Mouse (Mus musculus) midbrain, embryonic 13.5 days (tissue): ENCODE measurements at regions not wholly inside any gene's neighbourhood (a gene's known extent, or its start where the extent isn't known, plus 50 kb on each side); places are given as distances from the start of the nearest gene placed in this dataset.
"Not testable (repeated sequence)": the region's sequence is repeated elsewhere in the genome, so short reads cannot be mapped to it uniquely, and the experiment has no call there.

Experiments used
- ATAC-seq: fragments of 200-750 bp; cut with Nextera tagmentation; 2 replicates; pipeline ENCODE4 v1.8.0; 2017; ENCODE audit warnings: mild to moderate bottlenecking, moderate TSS enrichment, moderate library complexity
- H3K27ac ChIP-seq: fragments of 300-500 bp; sonication (generic); 2 replicates; pipeline ENCODE4 v1.5.1; 2015; ENCODE audit warnings: inconsistent platforms, mild to moderate bottlenecking, moderate library complexity
- H3K27me3 ChIP-seq: fragments of 300-500 bp; sonication (generic); 2 replicates; pipeline ENCODE4 v1.6.1; 2015; ENCODE audit warnings: mild to moderate bottlenecking, inconsistent platforms
- H3K36me3 ChIP-seq: fragments of 300-500 bp; sonication (generic); 2 replicates; pipeline ENCODE4 v1.6.1; 2015; ENCODE audit warnings: mild to moderate bottlenecking, inconsistent platforms
- H3K4me1 ChIP-seq: fragments of 300-500 bp; sonication (generic); replicated peaks from 2 replicates; pipeline ENCODE4 v1.6.1; 2015; ENCODE audit warnings: inconsistent platforms
- H3K4me2 ChIP-seq: fragments of 300-500 bp; sonication (generic); replicated peaks from 2 replicates; pipeline ENCODE4 v1.6.1; 2015; ENCODE audit warnings: moderate library complexity, mild to moderate bottlenecking, inconsistent platforms
- H3K4me3 ChIP-seq: fragments of 300-500 bp; sonication (generic); replicated peaks from 2 replicates; pipeline ENCODE4 v1.5.1; 2015; ENCODE audit warnings: mild to moderate bottlenecking, inconsistent platforms
- H3K9ac ChIP-seq: fragments of 300-500 bp; sonication (generic); replicated peaks from 2 replicates; pipeline ENCODE4 v1.6.1; 2015; ENCODE audit warnings: mild to moderate bottlenecking, inconsistent platforms
- H3K9me3 ChIP-seq: fragments of 300-500 bp; sonication (generic); 2 replicates; pipeline ENCODE4 v1.6.1; 2016; ENCODE audit warnings: mild to moderate bottlenecking, inconsistent platforms
- WGBS: fragments of 180-500 bp; shearing (Covaris S2); methylation state at CpG from one replicate; pipeline ENCODE4 v1.1.7; 2015; 5-methylcytosine and 5-hydroxymethylcytosine counted together

DNA sequence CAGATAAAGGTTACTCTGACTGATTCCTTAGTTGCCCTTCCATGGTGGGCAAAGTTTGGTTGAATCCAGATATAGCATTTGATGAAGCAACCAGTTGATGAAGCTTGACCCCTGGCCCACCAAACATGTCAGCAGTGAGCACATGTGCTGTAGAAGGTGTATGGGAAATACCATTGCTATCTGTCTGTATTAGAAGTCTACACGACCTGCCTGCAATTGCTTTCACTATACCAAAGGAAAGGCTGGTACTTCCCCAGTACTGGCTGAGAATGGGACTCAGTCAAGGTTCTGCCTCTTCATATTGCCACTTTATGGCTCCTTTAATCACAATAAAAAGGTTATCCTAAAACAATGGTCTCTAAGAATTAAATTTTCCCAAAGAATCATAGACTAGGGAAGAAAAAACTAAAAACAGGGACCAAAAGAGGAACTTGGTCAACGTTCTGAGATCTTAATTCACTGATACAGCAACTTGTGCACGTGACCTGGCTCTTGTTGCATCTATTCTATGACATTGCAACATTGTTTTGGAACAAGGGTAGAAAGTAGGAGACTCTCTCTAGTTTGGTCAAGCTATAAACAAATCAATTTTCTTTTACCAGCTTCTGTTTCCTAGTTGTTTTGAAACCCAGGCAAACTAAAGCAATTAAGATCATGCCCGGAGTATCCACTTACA is 284.0 kb downstream of the Rapgef2 start:
- Histone ChIP-seq H3K4me2 (no peak overlapping the region), H3K36me3 (no peaks in the 10 kb centered on the region), H3K4me1 (no peaks in the 10 kb centered on the region), H3K27ac (no peak overlapping the region), H3K9ac (no peak overlapping the region), H3K9me3 (no peaks in the 10 kb centered on the region), H3K27me3 (no peaks in the 10 kb centered on the region), H3K4me3 (no peak overlapping the region)
- 83% methylated on average over 4 of the region's 4 CpGs for WGBS
- no peak for ATAC-seq

DNA sequence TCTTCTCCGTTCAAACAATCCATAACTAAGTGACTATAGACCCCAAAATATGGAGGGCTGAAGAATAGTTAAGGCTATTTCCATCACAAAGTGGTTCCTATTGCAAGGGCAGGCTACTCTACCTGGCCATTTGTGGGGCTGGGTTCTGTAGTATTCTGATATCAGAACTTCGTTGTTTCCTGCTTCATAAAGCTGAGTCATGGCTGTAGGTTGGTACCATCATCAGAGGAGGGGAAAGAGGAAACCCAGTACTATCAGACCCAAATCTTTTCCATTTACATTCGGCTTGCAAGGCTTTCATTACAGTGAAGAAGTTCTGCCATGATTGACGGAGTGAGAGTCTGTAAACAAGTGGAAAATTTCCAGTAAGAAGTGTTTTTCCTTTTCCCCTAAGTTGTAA is 284.6 kb downstream of the Rapgef2 start:
- Histone ChIP-seq H3K4me3 (no peak overlapping the region), H3K9ac (no peak overlapping the region), H3K27me3 (no peaks in the 10 kb centered on the region), H3K9me3 (no peaks in the 10 kb centered on the region), H3K27ac (no peak overlapping the region), H3K4me1 (no peaks in the 10 kb centered on the region), H3K4me2 (no peak overlapping the region), H3K36me3 (no peaks in the 10 kb centered on the region)
- no peak for ATAC-seq
- 87% methylated on average over 4 of the region's 4 CpGs for WGBS

- Histone ChIP-seq H3K27ac (no peak overlapping the region), H3K36me3 (no peaks in the 10 kb centered on the region), H3K9me3 (no peaks in the 10 kb centered on the region), H3K4me1 (no peaks in the 10 kb centered on the region), H3K4me2 (no peak overlapping the region), H3K4me3 (no peak overlapping the region), H3K27me3 (no peaks in the 10 kb centered on the region), H3K9ac (no peak overlapping the region)
- WGBS, result 90% methylated on average over 2 of the region's 2 CpGs
- ATAC-seq, result no peak
These were observed 286.0 kb downstream of the Rapgef2 start for GRCm38 (mm10) chr3:79000293-79000692.

DNA sequence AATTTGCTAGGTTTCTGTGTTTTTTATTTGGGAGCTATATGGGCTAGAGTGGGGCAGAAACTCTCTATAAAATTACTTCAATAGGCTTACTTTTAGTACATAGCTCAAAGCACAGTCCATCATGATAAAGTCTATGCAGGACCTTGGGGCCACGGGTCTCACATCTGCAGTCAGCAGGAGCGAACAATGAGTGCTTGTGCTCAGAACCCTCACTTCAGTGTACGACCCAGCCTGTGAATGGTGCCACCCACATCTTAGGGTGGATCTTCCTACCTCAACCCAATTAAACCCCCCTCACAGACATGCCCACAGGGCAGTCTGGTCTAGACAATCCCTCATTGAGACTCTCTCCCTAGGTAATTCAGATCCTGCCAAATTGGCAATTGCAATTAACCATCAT is 286.5 kb downstream of the Rapgef2 start:
- Histone ChIP-seq H3K4me2 (no peak overlapping the region), H3K36me3 (no peaks in the 10 kb centered on the region), H3K9me3 (no peaks in the 10 kb centered on the region), H3K9ac (no peak overlapping the region), H3K4me3 (no peak overlapping the region), H3K4me1 (no peaks in the 10 kb centered on the region), H3K27me3 (no peaks in the 10 kb centered on the region), H3K27ac (no peak overlapping the region)
- ATAC-seq, result no peak
- WGBS, result 85% methylated on average over 3 of the region's 3 CpGs

DNA sequence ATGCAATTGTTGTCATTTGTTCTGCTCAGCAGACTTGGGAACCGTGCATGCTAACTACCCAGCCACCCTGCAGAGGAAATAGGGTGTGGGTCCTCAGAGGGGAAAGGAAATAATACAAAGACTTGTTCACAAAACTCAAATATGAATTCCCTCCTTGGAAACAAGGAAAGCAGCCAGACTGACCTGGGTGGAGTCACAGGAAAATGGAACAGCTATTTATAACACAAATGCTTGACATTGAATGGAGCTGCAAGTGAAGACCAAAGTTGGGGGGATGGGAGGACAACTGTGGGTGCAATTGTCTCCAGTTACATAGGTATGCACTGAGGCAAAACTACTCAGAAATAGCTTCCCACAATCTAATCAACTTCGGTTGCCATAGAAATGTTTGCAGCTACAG is 298.2 kb downstream of the Rapgef2 start:
- Histone ChIP-seq H3K9me3 (no peaks in the 10 kb centered on the region; the same call in 1 of the 2 replicates), H3K4me2 (no peak overlapping the region), H3K4me1 (no peaks in the 10 kb centered on the region), H3K27me3 (no peaks in the 10 kb centered on the region), H3K36me3 (no peaks in the 10 kb centered on the region), H3K4me3 (no peak overlapping the region), H3K27ac (no peak overlapping the region), H3K9ac (no peak overlapping the region)
- no peak for ATAC-seq
- WGBS, result 72% methylated on average over 2 of the region's 2 CpGs

- no peaks in the 10 kb centered on the region for H3K27me3 ChIP-seq
- no peak overlapping the region for H3K9ac ChIP-seq
- H3K27ac ChIP-seq, result no peak overlapping the region
- H3K4me3 ChIP-seq, result no peak overlapping the region
- no peaks in the 10 kb centered on the region; the same call in 1 of the 2 replicates for H3K9me3 ChIP-seq
- WGBS, result 76% methylated on average over 7 of the region's 7 CpGs
- no peaks in the 10 kb centered on the region for H3K4me1 ChIP-seq
- no peak overlapping the region for H3K4me2 ChIP-seq
- H3K36me3 ChIP-seq, result no peaks in the 10 kb centered on the region
- no peak for ATAC-seq
These were observed 299.6 kb downstream of the Rapgef2 start for GRCm38 (mm10) chr3:78986726-78987125.

DNA sequence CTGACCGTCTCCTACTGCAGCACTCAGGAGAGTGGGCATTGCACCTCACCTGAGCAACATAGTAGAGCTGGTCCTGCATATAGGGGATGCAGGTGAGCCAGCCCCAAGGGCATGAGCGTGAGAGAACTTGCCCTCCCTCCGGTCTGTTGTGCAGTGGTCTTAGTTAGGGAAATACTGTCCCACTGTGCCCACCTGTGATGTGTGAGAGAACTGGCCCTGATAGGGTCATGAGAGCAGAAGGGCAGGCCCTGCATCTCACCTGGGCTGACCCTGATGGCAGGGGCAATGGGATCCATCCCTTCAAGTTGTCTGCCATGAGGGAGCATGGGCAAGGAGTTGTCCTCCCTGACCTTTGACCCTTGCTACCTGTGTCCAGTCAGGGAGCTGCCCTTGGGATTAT is 305.3 kb downstream of the Rapgef2 start:
- WGBS, result 85% methylated on average over 3 of the region's 3 CpGs
- no peaks in the 10 kb centered on the region for H3K4me1 ChIP-seq
- no peak overlapping the region for H3K27ac ChIP-seq
- H3K27me3 ChIP-seq, result no peaks in the 10 kb centered on the region
- no peaks in the 10 kb centered on the region for H3K9me3 ChIP-seq
- H3K4me2 ChIP-seq, result no peak overlapping the region
- no peaks in the 10 kb centered on the region for H3K36me3 ChIP-seq
- H3K9ac ChIP-seq, result no peak overlapping the region
- H3K4me3 ChIP-seq, result no peak overlapping the region
- no peak for ATAC-seq

GRCm38 (mm10) chr3:78978781-78979180 is 307.5 kb downstream of the Rapgef2 start:
- Histone ChIP-seq H3K36me3 (no peaks in the 10 kb centered on the region), H3K27me3 (no peaks in the 10 kb centered on the region), H3K4me2 (no peak overlapping the region), H3K4me3 (no peak overlapping the region), H3K9ac (no peak overlapping the region), H3K27ac (no peak overlapping the region), H3K9me3 (no peaks in the 10 kb centered on the region), H3K4me1 (no peaks in the 10 kb centered on the region)
- no peak for ATAC-seq
- 90% methylated on average over 4 of the region's 4 CpGs for WGBS

GRCm38 (mm10) chr3:78966683-78967549 is 319.4 kb downstream of the Rapgef2 start:
- H3K9me3 ChIP-seq, H3K27me3 ChIP-seq, H3K27ac ChIP-seq, H3K4me1 ChIP-seq, H3K36me3 ChIP-seq: not testable (repeated sequence)
- peak overlapping the region; percentile 70 for H3K9ac ChIP-seq
- ATAC-seq, result peak; percentile 95
- WGBS, result 3% methylated on average over 44 of the region's 57 CpGs
- H3K4me2 ChIP-seq, result peak overlapping the region; percentile 67
- H3K4me3 ChIP-seq, result peak overlapping the region; percentile 48

DNA sequence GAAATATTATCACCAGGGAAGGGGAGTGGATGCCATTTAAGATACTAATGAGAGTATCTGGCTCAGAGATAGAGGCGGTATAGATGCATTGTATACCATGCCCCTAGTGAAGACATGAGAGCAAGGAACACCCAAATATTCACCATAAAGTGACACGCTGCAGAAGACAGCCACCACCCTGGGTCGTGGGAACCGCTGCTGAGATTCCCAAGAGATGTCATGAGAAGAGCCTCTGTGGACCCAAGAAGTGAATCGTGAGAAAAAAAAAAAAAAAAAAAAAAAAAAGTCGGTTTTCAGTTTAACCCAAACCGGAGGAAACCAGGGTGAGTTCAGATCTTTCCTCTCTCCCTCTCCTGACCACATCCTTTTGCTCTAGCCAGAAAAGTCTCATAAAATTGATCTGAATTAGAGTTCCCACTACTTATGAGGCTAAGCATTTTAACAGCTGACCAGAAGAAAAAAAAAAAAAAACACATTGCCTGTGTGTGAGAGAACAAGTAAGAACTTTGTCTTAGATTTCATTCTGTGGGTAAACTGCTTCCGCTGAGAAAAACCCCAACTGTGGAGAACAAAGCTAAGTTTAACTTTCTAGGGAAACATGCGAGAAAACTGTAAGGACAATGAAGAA is 322.0 kb downstream of the Rapgef2 start:
- Histone ChIP-seq H3K4me3 (no peak overlapping the region), H3K9ac (no peak overlapping the region), H3K4me2 (no peak overlapping the region), H3K36me3 (no peaks in the 10 kb centered on the region), H3K4me1 (0 out of 2 replicates have a peak, but pooled peaks cover 4% of the 10 kb centered on the region), H3K27ac (no peak overlapping the region), H3K9me3 (no peaks in the 10 kb centered on the region), H3K27me3 (peaks cover 3% of the 10 kb centered on the region; the same call in 1 of the 2 replicates)
- ATAC-seq, result no peak
- WGBS, result 91% methylated on average over 9 of the region's 9 CpGs

DNA sequence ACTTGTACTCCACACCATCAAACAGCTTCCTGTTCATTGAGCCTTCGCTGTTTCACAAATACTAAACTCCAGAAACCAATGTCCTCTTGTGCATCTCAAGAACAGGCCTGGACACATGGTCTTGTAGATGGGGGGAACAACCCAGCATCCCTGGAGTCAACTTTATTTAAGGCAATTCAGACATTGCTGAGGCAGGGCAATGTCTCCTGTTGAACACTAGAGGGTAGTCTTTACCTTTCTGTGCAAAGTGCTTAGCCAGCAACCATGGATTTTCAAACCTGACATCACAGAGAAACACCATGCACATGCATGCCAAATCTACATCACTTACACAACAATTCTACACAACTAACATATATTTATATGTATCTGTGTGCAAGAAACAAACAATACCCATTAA is 327.5 kb downstream of the Rapgef2 start:
- 41% methylated on average over 1 of the region's 1 CpGs for WGBS

GRCm38 (mm10) chr3:78955364-78955763 is 331.0 kb downstream of the Rapgef2 start:
- Histone ChIP-seq H3K4me2 (no peak overlapping the region), H3K27me3 (no peaks in the 10 kb centered on the region), H3K9me3 (no peaks in the 10 kb centered on the region), H3K36me3 (no peaks in the 10 kb centered on the region), H3K4me1 (no peaks in the 10 kb centered on the region), H3K4me3 (no peak overlapping the region), H3K27ac (no peak overlapping the region), H3K9ac (no peak overlapping the region)
- ATAC-seq, result no peak
- WGBS, result 90% methylated on average over 7 of the region's 7 CpGs

More for the DNA sequence above, 327.5 kb downstream of the Rapgef2 start:
- peak; percentile 83 for ATAC-seq
- Histone ChIP-seq H3K4me2 (no peak overlapping the region), H3K9me3 (no peaks in the 10 kb centered on the region), H3K36me3 (no peaks in the 10 kb centered on the region), H3K27ac (no peak overlapping the region), H3K27me3 (no peaks in the 10 kb centered on the region), H3K4me1 (no peaks in the 10 kb centered on the region), H3K9ac (no peak overlapping the region), H3K4me3 (no peak overlapping the region)
